Mouse (Mus musculus) heart, adult 11 months (tissue): ENCODE data around the gene Cpsf6.

ENCODE experiments used
- DNase-seq: peaks from one replicate; pipeline ENCODE4 v3.0.0; 2022

Gene Cpsf6

GRCm38 (mm10) chr10:117322630-117323029 lies 57.2 kb downstream of the Cpsf6 start:
- DNase-seq, result peak; percentile 61

- DNase-seq, result peak; percentile 83
Measured at GRCm38 (mm10) chr10:117320571-117320981, 59.2 kb downstream of the Cpsf6 start.

- DNase-seq, result peak; percentile 90
Measured at GRCm38 (mm10) chr10:117316391-117316790, 63.4 kb downstream of the Cpsf6 start.

GRCm38 (mm10) chr10:117313133-117313532 lies 66.7 kb downstream of the Cpsf6 start:
- DNase-seq, result peak; percentile 90

- DNase-seq, result peak; percentile 72
Measured at GRCm38 (mm10) chr10:117312168-117312567, 67.6 kb downstream of the Cpsf6 start.

GRCm38 (mm10) chr10:117304371-117304770 lies 75.4 kb downstream of the Cpsf6 start:
- DNase-seq, result peak; percentile 78

- no peak for DNase-seq
Measured at GRCm38 (mm10) chr10:117301688-117302087, 78.1 kb downstream of the Cpsf6 start.

GRCm38 (mm10) chr10:117299901-117300520 lies 79.8 kb downstream of the Cpsf6 start:
- DNase-seq, result peak; percentile 78

GRCm38 (mm10) chr10:117299106-117299505 lies 80.7 kb downstream of the Cpsf6 start:
- peak; percentile 61 for DNase-seq

- DNase-seq, result peak; percentile 71
Measured at GRCm38 (mm10) chr10:117298336-117298735, 81.5 kb downstream of the Cpsf6 start.
